Comparison of ENCODE assay signal across 12 mouse cellular contexts in genomic region chr12:112585924-112586538, GRCm38 (mm10). TPM values are rescaled to one million over a fixed set of nuclear protein-coding genes. Genes with fewer than 3 reads are reported as not detected.
DNase-seq lines count a peak whose midpoint lies in the region; ATAC-seq and TF ChIP-seq lines count a peak whose summit lies in the region.
"Had no signal": no experiment of that assay in that cellular context is flagged by ENCODE, and none has a peak within 500 bp of the region (broad histone marks: within the 10 kb centered on the region; RNA-seq: fewer than 3 reads in every experiment).

No protein-coding gene starts in this region.

- H3K27me3 ChIP-seq in lung, postnatal 0 days (replicated peaks; ENCODE audit: insufficient read depth, low read length) = no peaks in the 10 kb centered on the region
- no peaks in the 10 kb centered on the region for H3K27me3 ChIP-seq in intestine, embryonic 16.5 days (replicated peaks; ENCODE audit: control insufficient read depth, insufficient read depth, low read length)

- DNase-seq in frontal cortex, postnatal 10 days (ENCODE audit: low spot score in 2 of 2) = no peak
- no peak for DNase-seq in lung, postnatal 0 days (ENCODE audit: low spot score)
- no peak for DNase-seq in lung, postnatal 10 days
- no peak for DNase-seq in adrenal gland, postnatal 25 days
- DNase-seq: heart, postnatal 36 days; kidney, adult 8-10 months had no signal

- H3K36me3 ChIP-seq in lung, postnatal 0 days (ENCODE audit: insufficient read depth, low read length) = no peaks in the 10 kb centered on the region
- no peaks in the 10 kb centered on the region for H3K36me3 ChIP-seq in intestine, embryonic 16.5 days (ENCODE audit: control insufficient read depth, insufficient read depth, low read length)
- H3K36me3 ChIP-seq: neural tube, embryonic 13.5 days had no signal

- no peak overlapping the region for H3K27ac ChIP-seq in lung, postnatal 0 days (ENCODE audit: low read length)
- H3K27ac ChIP-seq in intestine, embryonic 16.5 days (ENCODE audit: low read length) = no peak overlapping the region
- H3K27ac ChIP-seq: neural tube, embryonic 13.5 days had no signal

- WGBS in lung, postnatal 0 days = 75% methylated on average over 7 of the region's 7 CpGs
- 78% methylated on average over 7 of the region's 7 CpGs for WGBS in intestine, embryonic 16.5 days

- no peak overlapping the region for H3K4me2 ChIP-seq in lung, postnatal 0 days (replicated peaks; ENCODE audit: low read depth, low read length)
- no peak overlapping the region for H3K4me2 ChIP-seq in intestine, embryonic 16.5 days (ENCODE audit: low read depth, low read length)
- H3K4me2 ChIP-seq: midbrain, embryonic 11.5 days; neural tube, embryonic 13.5 days had no signal

- TF ChIP-seq EP300 in lung, postnatal 0 days (IDR thresholded peaks at IDR 0.05) = no peak

- peak; percentile 26 for TF ChIP-seq CTCF in lung, postnatal 0 days (IDR thresholded peaks at IDR 0.05)

- no peak overlapping the region for H3K4me3 ChIP-seq in lung, postnatal 0 days (ENCODE audit: low read depth, low read length)
- H3K4me3 ChIP-seq in intestine, embryonic 16.5 days (ENCODE audit: low read length) = no peak overlapping the region
- H3K4me3 ChIP-seq: neural tube, embryonic 13.5 days had no signal

- no peak overlapping the region for H3K9ac ChIP-seq in lung, postnatal 0 days (replicated peaks; ENCODE audit: low read depth)
- H3K9ac ChIP-seq in intestine, embryonic 16.5 days (ENCODE audit: low read depth, low read length) = no peak overlapping the region
- H3K9ac ChIP-seq: neural tube, embryonic 13.5 days had no signal

- H3K4me1 ChIP-seq in lung, postnatal 0 days (ENCODE audit: insufficient read depth, low read depth, low read length) = peaks cover 11% of the 10 kb centered on the region; the same call in 1 of the 2 replicates
- H3K4me1 ChIP-seq in intestine, embryonic 16.5 days (ENCODE audit: control insufficient read depth, insufficient read depth, low read length) = peaks cover 41% of the 10 kb centered on the region

- no peaks in the 10 kb centered on the region for H3K9me3 ChIP-seq in lung, postnatal 0 days (ENCODE audit: low read length)
- no peaks in the 10 kb centered on the region for H3K9me3 ChIP-seq in intestine, embryonic 16.5 days (ENCODE audit: control insufficient read depth, low read length)
- H3K9me3 ChIP-seq: neural tube, embryonic 13.5 days had no signal

- peak; percentile 50 for ATAC-seq in frontal cortex, adult (ENCODE audit: low TSS enrichment)
- ATAC-seq in lung, postnatal 0 days = no peak
- ATAC-seq in intestine, embryonic 16.5 days = peak; percentile 8; the same call in 1 of the 2 replicates
- 0 out of 2 replicates have a peak, but pooled peaks have one; percentile 5 for ATAC-seq in megakaryocyte, adult 5-6 weeks (ENCODE audit: poor library complexity, severe bottlenecking)
- ATAC-seq in megakaryocyte progenitor cell, adult 5-6 weeks (replicated peaks; ENCODE audit: poor library complexity) = no peak

RNA-seq across cellular contexts. Expression of gene Inf2, which starts 2.6 kb away (rescaled TPM):
- polyA plus RNA-seq in lung, postnatal 0 days (2015; fragmentation: Nextera tagmentation; extraction: Ambion mirVana) = 4.9 and 5.2 TPM in 2 replicates
- polyA plus RNA-seq in intestine, embryonic 16.5 days (2015; fragmentation: Nextera tagmentation; extraction: Ambion mirVana) = 1.6 and 2.6 TPM in 2 replicates
- 28.0 and 34.3 TPM in 2 replicates for total RNA-seq in megakaryocyte, adult 5-6 weeks (2015)
- total RNA-seq in megakaryocyte, adult 5-6 weeks (2017) = 9.9 and 13.3 TPM in 2 replicates
- 32.6 and 34.1 TPM in 2 replicates for total RNA-seq in adrenal gland, postnatal 25 days (2021)
- total RNA-seq in megakaryocyte progenitor cell, adult 5-6 weeks (2015) = 11.0 and 13.6 TPM in 2 replicates
- total RNA-seq in megakaryocyte progenitor cell, adult 5-6 weeks (2017) = 4.8 and 7.1 TPM in 2 replicates

RNA-seq across cellular contexts. Expression of gene Adssl1, which starts 33.8 kb away (rescaled TPM):
- polyA plus RNA-seq in lung, postnatal 0 days (2015; fragmentation: Nextera tagmentation; extraction: Ambion mirVana) = 29.9 and 43.0 TPM in 2 replicates
- 2.1 and 2.7 TPM in 2 replicates for polyA plus RNA-seq in intestine, embryonic 16.5 days (2015; fragmentation: Nextera tagmentation; extraction: Ambion mirVana)
- total RNA-seq in megakaryocyte, adult 5-6 weeks (2015) = 73.5 and 82.1 TPM in 2 replicates
- 72.3 and 74.9 TPM in 2 replicates for total RNA-seq in megakaryocyte, adult 5-6 weeks (2017)
- 17.8 and 21.0 TPM in 2 replicates for total RNA-seq in adrenal gland, postnatal 25 days (2021)
- total RNA-seq in megakaryocyte progenitor cell, adult 5-6 weeks (2015) = 113 and 131 TPM in 2 replicates
- total RNA-seq in megakaryocyte progenitor cell, adult 5-6 weeks (2017) = 113 and 126 TPM in 2 replicates

RNA-seq across cellular contexts. Expression of gene Siva1, which starts 58.4 kb away (rescaled TPM):
- 130 and 152 TPM in 2 replicates for polyA plus RNA-seq in lung, postnatal 0 days (2015; fragmentation: Nextera tagmentation; extraction: Ambion mirVana)
- polyA plus RNA-seq in intestine, embryonic 16.5 days (2015; fragmentation: Nextera tagmentation; extraction: Ambion mirVana) = 168 and 186 TPM in 2 replicates
- 116 and 130 TPM in 2 replicates for total RNA-seq in megakaryocyte, adult 5-6 weeks (2015)
- 122 and 162 TPM in 2 replicates for total RNA-seq in megakaryocyte, adult 5-6 weeks (2017)
- total RNA-seq in adrenal gland, postnatal 25 days (2021) = 34.8 and 46.0 TPM in 2 replicates
- total RNA-seq in megakaryocyte progenitor cell, adult 5-6 weeks (2015) = 163 and 168 TPM in 2 replicates
- total RNA-seq in megakaryocyte progenitor cell, adult 5-6 weeks (2017) = 291 and 325 TPM in 2 replicates

Comparison
In these comparisons a context has a peak if more than half of its experiments do, and no peak if none do; other contexts are left out.
1. ATAC-seq: peak in frontal cortex, adult (single experiment), intestine, embryonic 16.5 days (single experiment) and megakaryocyte, adult 5-6 weeks (single experiment); none in lung, postnatal 0 days (single experiment) and megakaryocyte progenitor cell, adult 5-6 weeks (single experiment).